Mouse (Mus musculus) liver, postnatal 0 days (tissue): Measurements from ENCODE around the gene Zfp281. TPM values are rescaled to one million over a fixed set of nuclear protein-coding genes. Genes with fewer than 3 reads are reported as not detected.

Experiments
- ATAC-seq: fragments of 200-750 bp; cut with Nextera tagmentation; 2 replicates; pipeline ENCODE4 v1.8.0; 2017; ENCODE audit warnings: mild to moderate bottlenecking, moderate library complexity
- DNase-seq: peaks from one replicate; pipeline ENCODE4 v3.0.0-alpha.2; 2016
- H3K27ac ChIP-seq: fragments of 300-500 bp; sonication (generic); 2 replicates; pipeline ENCODE4 v1.5.1; 2014; ENCODE audit warnings: antibody characterized with exemption, moderate library complexity, mild to moderate bottlenecking, low read depth
- H3K27me3 ChIP-seq: fragments of 300-500 bp; sonication (generic); 2 replicates; pipeline ENCODE4 v1.6.1; 2014; ENCODE audit warnings: low read length, control low read depth, mixed read lengths; ENCODE audit not compliant: insufficient read depth
- H3K36me3 ChIP-seq: fragments of 300-500 bp; sonication (generic); replicated peaks from 2 replicates; pipeline ENCODE4 v1.6.1; 2014; ENCODE audit warnings: mild to moderate bottlenecking, control low read depth, low read length, moderate library complexity, mixed read lengths; ENCODE audit not compliant: insufficient read depth
- H3K4me1 ChIP-seq: fragments of 300-500 bp; sonication (generic); 2 replicates; pipeline ENCODE4 v1.6.1; 2014; ENCODE audit warnings: antibody characterized with exemption, mild to moderate bottlenecking, control low read depth; ENCODE audit not compliant: insufficient read depth
- H3K4me2 ChIP-seq: fragments of 300-500 bp; sonication (generic); 2 replicates; pipeline ENCODE4 v1.6.1; 2014; ENCODE audit warnings: low read depth, mild to moderate bottlenecking, low read length, moderate library complexity, mixed read lengths
- H3K4me3 ChIP-seq: fragments of 300-500 bp; sonication (generic); 2 replicates; pipeline ENCODE4 v1.5.1; 2014; ENCODE audit warnings: low read depth, low read length
- H3K9ac ChIP-seq: fragments of 300-500 bp; sonication (generic); replicated peaks from 2 replicates; pipeline ENCODE4 v1.6.1; 2014; ENCODE audit warnings: mild to moderate bottlenecking, moderate library complexity
- H3K9me3 ChIP-seq: fragments of 300-500 bp; sonication (generic); 2 replicates; pipeline ENCODE4 v1.6.1; 2016; ENCODE audit warnings: mild to moderate bottlenecking, control low read depth, low read length, mixed read lengths
- CTCF ChIP-seq: sonication (generic); IDR thresholded peaks from 2 replicates; pipeline ENCODE4 v1.5.1; 2016; ENCODE audit warnings: antibody characterized with exemption, low read depth
- EP300 ChIP-seq: IDR thresholded peaks from 2 replicates; pipeline ENCODE4 v1.6.1; 2016; ENCODE audit warnings: antibody characterized with exemption, low read depth, mild to moderate bottlenecking
- WGBS: fragments of 180-500 bp; shearing (Covaris S2); extraction: QIAGEN DNeasy Blood & Tissue Kit; methylation state at CpG from one replicate; pipeline ENCODE4 v1.1.7; 2014; ENCODE audit not compliant: insufficient replicate concordance; 5-methylcytosine and 5-hydroxymethylcytosine counted together
- polyA plus RNA-seq: library from polyadenylated mRNA; unstranded; fragments of >200 nt; fragmentation: Nextera tagmentation; extraction: Ambion mirVana; gene quantifications from 2 replicates; pipeline ENCODE4 v1.2.1, GENCODE M21; 2015

Zfp281 gene
- polyA plus RNA-seq, 1 experiment from 2014 or later, result 7.2 TPM

DNA sequence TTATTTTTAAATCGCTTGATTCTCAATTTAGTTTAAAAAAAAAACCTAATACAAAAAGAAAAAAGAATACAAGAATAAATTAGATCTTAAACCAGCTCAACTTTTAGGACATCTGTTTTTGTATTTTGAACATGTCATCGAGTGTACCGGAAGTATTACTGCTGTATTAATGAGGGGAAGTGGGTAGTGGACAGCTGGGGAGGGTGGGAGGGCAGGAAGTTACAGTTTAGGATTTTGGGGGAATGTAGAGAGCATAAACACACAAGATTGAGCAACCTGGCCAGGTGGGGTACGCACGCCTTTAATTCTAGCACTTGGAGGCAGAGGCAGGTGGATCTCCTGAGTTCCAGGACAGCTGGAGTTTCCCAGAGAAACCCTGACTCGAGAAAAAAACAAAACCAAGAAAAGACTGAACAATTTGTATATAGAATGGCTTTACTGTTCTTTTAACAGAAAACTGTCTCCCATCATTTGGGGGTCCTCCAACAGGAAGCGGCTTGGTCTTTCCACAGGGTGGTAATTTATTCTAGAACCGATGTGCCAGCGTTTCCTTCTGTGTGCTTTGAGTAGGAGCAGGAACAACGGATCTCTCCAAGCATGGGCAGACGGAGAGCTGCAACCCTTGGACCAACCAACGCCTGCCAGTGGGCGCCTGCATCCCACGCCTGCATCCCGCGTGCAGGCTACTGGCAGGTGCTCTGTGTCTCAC lies 51.2 kb downstream of the Zfp281 start:
- Histone ChIP-seq H3K36me3 (no peaks in the 10 kb centered on the region), H3K4me1 (peaks cover 15% of the 10 kb centered on the region; the same call in 1 of the 2 replicates), H3K27ac (no peak overlapping the region), H3K9me3 (no peaks in the 10 kb centered on the region), H3K4me3 (no peak overlapping the region), H3K9ac (no peak overlapping the region), H3K4me2 (no peak overlapping the region), H3K27me3 (no peaks in the 10 kb centered on the region)
- TF ChIP-seq EP300, result no peak
- no peak for TF ChIP-seq CTCF
- ATAC-seq (no peak), DNase-seq (no peak)
- WGBS, result 73% methylated on average over 16 of the region's 16 CpGs

GRCm38 (mm10) chr1:136676445-136676755 lies 51.7 kb downstream of the Zfp281 start:
- no peak for ATAC-seq
- no peaks in the 10 kb centered on the region for H3K36me3 ChIP-seq
- 71% methylated on average over 6 of the region's 6 CpGs for WGBS

DNA sequence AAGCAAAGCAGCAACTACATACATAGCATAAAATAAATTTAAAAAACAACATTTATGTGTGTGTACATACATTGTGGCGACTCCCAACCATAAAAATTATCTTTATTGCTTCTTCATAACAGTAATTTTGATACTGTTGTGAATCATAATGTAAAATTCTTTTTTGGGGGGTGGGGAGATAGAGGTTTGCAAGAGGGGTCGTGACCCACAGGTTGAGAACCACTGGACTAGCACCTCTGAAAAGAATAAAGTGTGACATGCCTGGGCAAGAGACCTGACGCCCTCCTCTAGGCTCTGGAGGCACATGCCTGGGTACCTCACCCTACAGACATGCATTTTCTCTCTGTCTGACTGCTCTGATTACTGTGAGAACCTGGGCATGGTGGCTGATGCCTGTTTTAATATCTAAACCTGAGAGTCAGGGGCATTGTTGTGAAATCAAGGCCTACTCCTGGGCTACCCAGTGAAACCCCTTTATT lies 53.2 kb downstream of the Zfp281 start:
- no peak overlapping the region for H3K27ac ChIP-seq
- H3K9ac ChIP-seq, result no peak overlapping the region
- ATAC-seq (no peak), DNase-seq (no peak)
- H3K4me3 ChIP-seq, result no peak overlapping the region
- TF ChIP-seq EP300 (no peak), CTCF (no peak)
- 80% methylated on average over 3 of the region's 3 CpGs for WGBS
- H3K36me3 ChIP-seq, result no peaks in the 10 kb centered on the region
- H3K4me1 ChIP-seq, result peaks cover 16% of the 10 kb centered on the region
- no peaks in the 10 kb centered on the region for H3K27me3 ChIP-seq
- H3K4me2 ChIP-seq, result no peak overlapping the region
- H3K9me3 ChIP-seq, result no peaks in the 10 kb centered on the region

More at GRCm38 (mm10) chr1:136676445-136676755, 51.7 kb downstream of the Zfp281 start:
- DNase-seq, result no peak
- H3K27ac ChIP-seq, result no peak overlapping the region
- H3K4me2 ChIP-seq, result no peak overlapping the region
- H3K4me1 ChIP-seq, result peaks cover 15% of the 10 kb centered on the region; the same call in 1 of the 2 replicates
- no peak overlapping the region for H3K4me3 ChIP-seq
- H3K9ac ChIP-seq, result no peak overlapping the region
- TF ChIP-seq CTCF (no peak), EP300 (no peak)
- no peaks in the 10 kb centered on the region for H3K9me3 ChIP-seq
- no peaks in the 10 kb centered on the region for H3K27me3 ChIP-seq

- no peaks in the 10 kb centered on the region for H3K36me3 ChIP-seq
- ATAC-seq (no peak), DNase-seq (no peak)
- no peak overlapping the region for H3K4me2 ChIP-seq
- TF ChIP-seq CTCF (no peak), EP300 (no peak)
- H3K27ac ChIP-seq, result no peak overlapping the region; the same call in 1 of the 2 replicates
- peaks cover 20% of the 10 kb centered on the region for H3K4me1 ChIP-seq
- no peak overlapping the region for H3K4me3 ChIP-seq
- WGBS, result 52% methylated on average over 4 of the region's 4 CpGs
- H3K9me3 ChIP-seq, result no peaks in the 10 kb centered on the region
- no peak overlapping the region for H3K9ac ChIP-seq
- H3K27me3 ChIP-seq, result no peaks in the 10 kb centered on the region
These were observed 54.1 kb downstream of the Zfp281 start for GRCm38 (mm10) chr1:136678836-136679235.

Other genes with a start within 250 kb of the Zfp281 start
- 4.5 and 4.7 TPM in 2 replicates for gene Ddx59, start 209.6 kb upstream of the Zfp281 start, polyA plus RNA-seq
- gene Kif14, start 158.6 kb upstream of the Zfp281 start, polyA plus RNA-seq, result 1.9 and 2.3 TPM in 2 replicates